Mouse (Mus musculus) neural tube, embryonic 14.5 days (tissue): ENCODE results near the gene Rps18. TPM values are rescaled to one million over a fixed set of nuclear protein-coding genes. Genes with fewer than 3 reads are reported as not detected.

Experiments
- ATAC-seq: fragments of 200-750 bp; cut with Nextera tagmentation; 2 replicates; pipeline ENCODE4 v1.8.0; 2017; ENCODE audit warnings: low read depth, mild to moderate bottlenecking, moderate TSS enrichment, moderate library complexity
- H3K27ac ChIP-seq: fragments of 300-500 bp; sonication (generic); 2 replicates; pipeline ENCODE4 v1.5.1; 2014; ENCODE audit warnings: low read depth, mild to moderate bottlenecking, control low read depth, low read length, moderate library complexity, mixed read lengths
- H3K27me3 ChIP-seq: fragments of 300-500 bp; sonication (generic); 2 replicates; pipeline ENCODE4 v1.6.1; 2014; ENCODE audit warnings: low read length; ENCODE audit not compliant: control insufficient read depth, insufficient read depth
- H3K36me3 ChIP-seq: fragments of 300-500 bp; sonication (generic); 2 replicates; pipeline ENCODE4 v1.6.1; 2014; ENCODE audit warnings: low read length, mixed read lengths; ENCODE audit not compliant: control insufficient read depth, insufficient read depth
- H3K4me1 ChIP-seq: fragments of 300-500 bp; sonication (generic); 2 replicates; pipeline ENCODE4 v1.6.1; 2014; ENCODE audit warnings: low read length; ENCODE audit not compliant: control insufficient read depth, insufficient read depth
- H3K4me2 ChIP-seq: fragments of 300-500 bp; sonication (generic); 2 replicates; pipeline ENCODE4 v1.6.1; 2014; ENCODE audit warnings: mild to moderate bottlenecking, low read depth, low read length, control low read depth
- H3K4me3 ChIP-seq: fragments of 300-500 bp; sonication (generic); 2 replicates; pipeline ENCODE4 v1.5.1; 2014; ENCODE audit warnings: low read depth, low read length, control low read depth, mixed read lengths
- H3K9ac ChIP-seq: fragments of 300-500 bp; sonication (generic); replicated peaks from 2 replicates; pipeline ENCODE4 v1.6.1; 2014; ENCODE audit warnings: low read depth, mild to moderate bottlenecking, control low read depth, low read length, mixed read lengths
- H3K9me3 ChIP-seq: fragments of 300-500 bp; sonication (generic); 2 replicates; pipeline ENCODE4 v1.6.1; 2016; ENCODE audit warnings: low read length; ENCODE audit not compliant: control insufficient read depth
- WGBS: fragments of 180-500 bp; shearing (Covaris S2); extraction: QIAGEN DNeasy Blood & Tissue Kit; methylation state at CpG from one replicate; pipeline ENCODE4 v1.1.7; 2014; 5-methylcytosine and 5-hydroxymethylcytosine counted together
- polyA plus RNA-seq: library from polyadenylated mRNA; unstranded; fragments of >200 nt; fragmentation: Nextera tagmentation; extraction: Ambion mirVana; gene quantifications from 2 replicates; pipeline ENCODE4 v1.2.1, GENCODE M21; 2014

Rps18 gene
- polyA plus RNA-seq, 1 experiment from 2014 or later: 825 TPM

- peak overlapping the region; percentile 65 for H3K4me3 ChIP-seq
- peak overlapping the region; percentile 79 for H3K4me2 ChIP-seq
- no peaks in the 10 kb centered on the region for H3K9me3 ChIP-seq
- ATAC-seq: 0 out of 2 replicates have a peak, but pooled peaks have one; percentile 10
- 0% methylated on average over 44 of the region's 45 CpGs for WGBS
- peak overlapping the region; percentile 72 for H3K9ac ChIP-seq
- H3K36me3 ChIP-seq: peaks cover 13% of the 10 kb centered on the region; the same call in 1 of the 2 replicates
- H3K27ac ChIP-seq: peak overlapping the region; percentile 88
- H3K27me3 ChIP-seq: no peaks in the 10 kb centered on the region
- peaks cover 9% of the 10 kb centered on the region for H3K4me1 ChIP-seq
Observed at GRCm38 (mm10) chr17:33930280-33931158, 25.3 kb downstream of the Rps18 start.

DNA sequence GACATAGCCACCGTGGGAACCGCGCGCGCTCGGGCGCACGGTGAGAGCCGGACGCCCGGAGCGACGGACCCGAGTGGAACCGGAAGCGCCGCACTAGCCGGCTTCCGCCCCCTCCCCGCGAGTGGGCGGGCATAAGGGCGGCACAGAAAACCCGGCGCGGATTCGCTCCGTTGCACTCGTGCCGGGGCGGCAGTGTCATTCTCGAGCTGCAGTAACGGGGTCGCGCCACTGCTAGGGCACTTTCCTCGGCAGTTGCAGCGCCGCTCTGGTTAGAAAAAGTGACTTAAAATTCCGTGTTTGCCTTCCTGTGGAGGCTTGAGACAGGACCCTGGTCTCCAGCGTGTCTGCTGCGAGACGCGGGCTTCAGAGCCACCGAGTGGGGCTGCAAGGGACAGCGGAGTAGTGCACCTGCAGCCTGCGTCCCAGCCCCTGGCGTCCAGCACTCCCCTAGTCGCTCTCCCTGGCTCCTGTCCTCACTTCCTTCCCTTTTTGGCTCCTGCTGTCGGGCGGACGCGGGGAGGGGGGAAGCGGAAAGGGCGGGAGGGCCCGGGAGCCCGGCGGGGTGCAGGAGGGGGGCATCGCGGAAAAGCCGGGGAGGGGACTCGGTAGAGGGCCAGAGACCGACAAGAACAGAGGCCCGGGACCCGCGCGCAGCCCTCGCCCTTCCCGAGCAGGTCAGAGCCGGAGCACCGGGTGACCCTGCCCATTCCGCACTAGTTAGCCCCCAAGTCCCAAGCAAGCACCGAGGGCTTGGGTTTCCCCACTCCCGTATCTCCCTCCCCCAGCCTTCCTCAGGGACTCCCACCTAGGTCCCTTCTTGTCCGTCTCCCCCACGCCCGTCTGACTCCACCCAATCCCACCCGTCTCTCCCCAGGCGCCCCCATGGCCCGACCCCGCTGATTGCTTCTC lies 26.2 kb downstream of the Rps18 start, which contains the start of gene Rgl2:
Gene Rgl2, plus strand, starts transcription at position 173 of the 909 bp plus-strand sequence.
- no peaks in the 10 kb centered on the region for H3K9me3 ChIP-seq

DNA sequence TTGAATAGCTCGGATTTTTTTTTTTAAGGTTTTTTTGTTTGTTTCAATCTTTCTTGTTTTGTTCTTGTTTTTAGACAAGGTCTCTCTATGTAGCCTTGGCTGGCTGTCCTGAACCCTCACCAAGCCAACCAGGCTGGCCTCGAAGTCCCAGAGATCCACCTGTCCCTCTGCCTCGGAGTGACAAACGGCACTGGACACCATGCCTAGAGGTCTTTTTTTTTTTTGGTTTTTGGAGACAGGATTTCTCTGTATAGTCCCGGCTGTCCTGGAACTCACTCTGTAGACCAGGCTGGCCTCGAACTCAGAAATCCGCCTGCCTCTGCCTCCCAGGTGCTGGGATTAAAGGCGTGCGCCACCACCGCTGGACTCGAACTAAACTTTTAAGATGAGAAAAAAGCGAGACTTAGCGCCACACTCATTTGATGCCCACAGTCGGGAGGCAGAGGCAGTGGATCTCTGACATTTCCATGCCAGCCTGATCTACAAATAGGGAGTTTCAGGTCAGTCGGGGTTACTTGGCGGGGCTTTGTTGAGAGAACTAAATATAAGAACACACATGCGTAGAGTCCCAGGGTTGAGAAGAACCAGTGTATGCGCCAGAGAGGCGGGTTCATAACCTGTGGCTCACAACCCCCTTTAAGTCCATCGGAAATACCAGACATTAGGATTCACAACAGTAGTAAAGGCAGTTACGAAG lies 27.4 kb downstream of the Rps18 start:
- Histone ChIP-seq H3K4me2 (peak overlapping the region; percentile 79), H3K4me1 (peaks cover 9% of the 10 kb centered on the region), H3K4me3 (peak overlapping the region; percentile 65), H3K9ac (peak overlapping the region; percentile 72), H3K9me3 (no peaks in the 10 kb centered on the region), H3K36me3 (peaks cover 8% of the 10 kb centered on the region; the same call in 1 of the 2 replicates), H3K27me3 (no peaks in the 10 kb centered on the region), H3K27ac (no peak overlapping the region)
- 69% methylated on average over 21 of the region's 21 CpGs for WGBS
- no peak for ATAC-seq

More for the DNA sequence above, 26.2 kb downstream of the Rps18 start, which contains the start of gene Rgl2:
- peak within 1 kb of the TSS; percentile 79 for H3K4me2 ChIP-seq
- peaks cover 13% of the 10 kb centered on the region; the same call in 1 of the 2 replicates for H3K36me3 ChIP-seq
- under 1% methylated on average over 72 of the region's 80 CpGs for WGBS
- H3K9ac ChIP-seq: peak within 1 kb of the TSS; percentile 72
- H3K27ac ChIP-seq: peak within 1 kb of the TSS; percentile 88
- peaks cover 9% of the 10 kb centered on the region for H3K4me1 ChIP-seq
- no peaks in the 10 kb centered on the region for H3K27me3 ChIP-seq
- peak within 1 kb of the TSS; percentile 65 for H3K4me3 ChIP-seq
- peak; percentile 89 for ATAC-seq

GRCm38 (mm10) chr17:33926207-33926932 lies 29.4 kb downstream of the Rps18 start:
- Histone ChIP-seq H3K9ac (no peak overlapping the region), H3K27ac (no peak overlapping the region), H3K27me3 (no peaks in the 10 kb centered on the region), H3K9me3 (no peaks in the 10 kb centered on the region), H3K4me2 (0 out of 2 replicates have a peak overlapping the region, but pooled peaks have one; percentile 6), H3K36me3 (0 out of 2 replicates have a peak, but pooled peaks cover 3% of the 10 kb centered on the region), H3K4me3 (no peak overlapping the region), H3K4me1 (peaks cover 9% of the 10 kb centered on the region)
- ATAC-seq: no peak
- 83% methylated on average over 17 of the region's 17 CpGs for WGBS

- H3K9ac ChIP-seq: no peak overlapping the region
- H3K27me3 ChIP-seq: no peaks in the 10 kb centered on the region
- no peak for ATAC-seq
- H3K4me3 ChIP-seq: no peak overlapping the region
- peaks cover 5% of the 10 kb centered on the region; the same call in 1 of the 2 replicates for H3K4me1 ChIP-seq
- H3K36me3 ChIP-seq: 0 out of 2 replicates have a peak, but pooled peaks cover 3% of the 10 kb centered on the region
- H3K27ac ChIP-seq: no peak overlapping the region
- H3K4me2 ChIP-seq: no peak overlapping the region
- 81% methylated on average over 21 of the region's 21 CpGs for WGBS
- H3K9me3 ChIP-seq: no peaks in the 10 kb centered on the region
Observed at GRCm38 (mm10) chr17:33925406-33926116, 30.2 kb downstream of the Rps18 start.

- H3K36me3 ChIP-seq: 0 out of 2 replicates have a peak, but pooled peaks cover 3% of the 10 kb centered on the region
- 82% methylated on average over 10 of the region's 10 CpGs for WGBS
- peaks cover 11% of the 10 kb centered on the region; the same call in 1 of the 2 replicates for H3K4me1 ChIP-seq
- H3K27ac ChIP-seq: no peak overlapping the region
- no peak for ATAC-seq
- no peaks in the 10 kb centered on the region for H3K9me3 ChIP-seq
- H3K27me3 ChIP-seq: no peaks in the 10 kb centered on the region
- H3K4me3 ChIP-seq: no peak overlapping the region
- no peak overlapping the region for H3K9ac ChIP-seq
- no peak overlapping the region for H3K4me2 ChIP-seq
Observed at GRCm38 (mm10) chr17:33924577-33925283, 31.1 kb downstream of the Rps18 start.

DNA sequence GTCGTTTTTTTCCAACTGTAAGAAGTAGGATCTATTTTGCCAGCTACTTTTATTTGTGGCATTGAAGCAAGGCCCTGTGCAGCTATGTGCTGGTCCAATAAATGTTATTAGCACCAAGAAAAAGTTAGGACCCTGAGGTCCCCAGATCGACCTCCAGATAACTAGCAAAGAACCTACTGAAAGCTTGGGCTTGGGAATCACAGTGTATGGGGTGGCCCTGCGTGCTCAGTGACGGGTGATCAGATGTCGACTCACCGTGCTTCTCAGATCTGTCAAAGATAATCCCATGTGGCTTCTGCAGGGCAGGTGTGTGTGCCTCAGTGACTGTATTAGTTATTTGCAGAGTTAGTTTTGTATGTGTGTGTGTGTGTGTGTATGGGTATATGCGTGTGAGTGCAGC lies 34.4 kb downstream of the Rps18 start:
- no peak overlapping the region for H3K9ac ChIP-seq
- H3K27me3 ChIP-seq: no peaks in the 10 kb centered on the region
- ATAC-seq: no peak
- WGBS: 92% methylated on average over 7 of the region's 7 CpGs
- H3K4me2 ChIP-seq: peak overlapping the region; percentile 4; the same call in 1 of the 2 replicates
- H3K4me1 ChIP-seq: peaks cover 22% of the 10 kb centered on the region
- H3K4me3 ChIP-seq: no peak overlapping the region
- H3K27ac ChIP-seq: no peak overlapping the region
- H3K9me3 ChIP-seq: no peaks in the 10 kb centered on the region
- H3K36me3 ChIP-seq: 0 out of 2 replicates have a peak, but pooled peaks cover 3% of the 10 kb centered on the region
